In genomic region chr16:91009942-91010529, GRCm38 (mm10) we compare ENCODE assay signal across 8 mouse cellular contexts. TPM values are rescaled to one million over a fixed set of nuclear protein-coding genes. Genes with fewer than 3 reads are reported as not detected.
DNase-seq lines count a peak whose midpoint lies in the region; ATAC-seq lines count a peak whose summit lies in the region.

No protein-coding gene starts in this region.

- H3K36me3 ChIP-seq in forebrain, embryonic 16.5 days (ENCODE audit: control insufficient read depth, insufficient read depth): peaks cover 2% of the 10 kb centered on the region; the same call in 1 of the 2 replicates
- peaks cover 8% of the 10 kb centered on the region for H3K36me3 ChIP-seq in liver, embryonic 11.5 days (ENCODE audit: control insufficient read depth, insufficient read depth, low read length)

- H3K27ac ChIP-seq in forebrain, embryonic 16.5 days (ENCODE audit: low read length): peak overlapping the region; percentile 96
- peak overlapping the region; percentile 88; the same call in 1 of the 2 replicates for H3K27ac ChIP-seq in liver, embryonic 11.5 days (ENCODE audit: low read depth, low read length)

- no peaks in the 10 kb centered on the region for H3K9me3 ChIP-seq in forebrain, embryonic 16.5 days (ENCODE audit: control insufficient read depth, low read length)
- no peaks in the 10 kb centered on the region for H3K9me3 ChIP-seq in liver, embryonic 11.5 days (ENCODE audit: control insufficient read depth, low read length)

- DNase-seq in heart, adult 11 months: peak; percentile 89
- no peak for DNase-seq in heart, postnatal 25 days (ENCODE audit: low spot score)
- peak; percentile 21 to 25 for DNase-seq in B cell, adult 2 months
- DNase-seq in cerebellum, adult 18-20 months: peak; percentile 23 to 27
- no peak for DNase-seq in liver, embryonic 11.5 days (ENCODE audit: low spot score)
- peak; percentile 31 for DNase-seq in retina, postnatal 1 day
- DNase-seq in layer of hippocampus, adult 9-11 months: no peak

- H3K4me3 ChIP-seq in forebrain, embryonic 16.5 days (replicated peaks; ENCODE audit: low read length): peak overlapping the region; percentile 99
- peak overlapping the region; percentile 96 for H3K4me3 ChIP-seq in liver, embryonic 11.5 days (ENCODE audit: low read depth, low read length)

- peak overlapping the region; percentile 50 for H3K4me2 ChIP-seq in forebrain, embryonic 16.5 days (ENCODE audit: low read length)
- H3K4me2 ChIP-seq in liver, embryonic 11.5 days: peak overlapping the region; percentile 96

- H3K9ac ChIP-seq in forebrain, embryonic 16.5 days (replicated peaks; ENCODE audit: low read depth, low read length): peak overlapping the region; percentile 91
- peak overlapping the region; percentile 90 for H3K9ac ChIP-seq in liver, embryonic 11.5 days (ENCODE audit: low read depth, low read length)

- WGBS in forebrain, embryonic 16.5 days: 2% methylated on average over 19 of the region's 19 CpGs
- under 1% methylated on average over 19 of the region's 19 CpGs for WGBS in liver, embryonic 11.5 days

- no peaks in the 10 kb centered on the region for H3K27me3 ChIP-seq in forebrain, embryonic 16.5 days (replicated peaks; ENCODE audit: control insufficient read depth, insufficient read depth, low read length)
- no peaks in the 10 kb centered on the region for H3K27me3 ChIP-seq in liver, embryonic 11.5 days (replicated peaks; ENCODE audit: control insufficient read depth, insufficient read depth, low read length)

- H3K4me1 ChIP-seq in forebrain, embryonic 16.5 days (replicated peaks; ENCODE audit: control insufficient read depth, insufficient read depth, low read length): peaks cover 14% of the 10 kb centered on the region
- H3K4me1 ChIP-seq in liver, embryonic 11.5 days (replicated peaks; ENCODE audit: control insufficient read depth, insufficient read depth, low read length): peaks cover 17% of the 10 kb centered on the region

- intact Hi-C loops in heart, postnatal 25 days (cut with DNase I): loop anchor here (2.0 to 5.0 kb wide), 2 partner anchors 35 to 73 kb away; partner anchors contain the start of genes Cfap298 and Paxbp1

- no peak for ATAC-seq in forebrain, embryonic 16.5 days
- no peak for ATAC-seq in liver, embryonic 11.5 days (replicated peaks; ENCODE audit: low FRiP score)

RNA-seq across cellular contexts. Expression of gene Synj1, which starts 1.1 kb away (rescaled TPM):
- 10 to 100 TPM; 27.6 to 29.5 TPM for total RNA-seq in heart, postnatal 25 days (2021)
- polyA plus RNA-seq in forebrain, embryonic 16.5 days (2015; fragmentation: Nextera tagmentation; extraction: Ambion mirVana): 36.0 and 44.9 TPM in 2 replicates
- polyA plus RNA-seq in liver, embryonic 11.5 days (2014; fragmentation: Nextera tagmentation; extraction: Ambion mirVana): 20.5 and 22.7 TPM in 2 replicates

RNA-seq across cellular contexts. Expression of gene Paxbp1, which starts 34.3 kb away (rescaled TPM):
- total RNA-seq in heart, postnatal 25 days (2021): 10 to 100 TPM; 15.7 to 16.0 TPM
- polyA plus RNA-seq in forebrain, embryonic 16.5 days (2015; fragmentation: Nextera tagmentation; extraction: Ambion mirVana): 91.7 and 96.0 TPM in 2 replicates
- 54.1 and 61.1 TPM in 2 replicates for polyA plus RNA-seq in liver, embryonic 11.5 days (2014; fragmentation: Nextera tagmentation; extraction: Ambion mirVana)

Comparison
In these comparisons a context has a peak if more than half of its experiments do, and no peak if none do; other contexts are left out.
1. DNase-seq: peak in heart, adult 11 months (single experiment), B cell, adult 2 months (2 of 2), cerebellum, adult 18-20 months (2 of 2) and retina, postnatal 1 day (single experiment); none in heart, postnatal 25 days (single experiment), liver, embryonic 11.5 days (single experiment) and layer of hippocampus, adult 9-11 months (single experiment).